Mouse (Mus musculus): ENCODE results near the gene Dio2. TPM values are rescaled to one million over a fixed set of nuclear protein-coding genes. Genes with fewer than 3 reads are reported as not detected.
A peak's percentile ranks its signal among the peaks of the same experiment; 100 is the strongest.

The Dio2 gene
- 0.10 TPM in 1 of 2 replicates, not detected in the other for polyA plus RNA-seq (2011; ENCODE audit: insufficient read depth, insufficient read length, low read depth, missing spikeins)

DNA sequence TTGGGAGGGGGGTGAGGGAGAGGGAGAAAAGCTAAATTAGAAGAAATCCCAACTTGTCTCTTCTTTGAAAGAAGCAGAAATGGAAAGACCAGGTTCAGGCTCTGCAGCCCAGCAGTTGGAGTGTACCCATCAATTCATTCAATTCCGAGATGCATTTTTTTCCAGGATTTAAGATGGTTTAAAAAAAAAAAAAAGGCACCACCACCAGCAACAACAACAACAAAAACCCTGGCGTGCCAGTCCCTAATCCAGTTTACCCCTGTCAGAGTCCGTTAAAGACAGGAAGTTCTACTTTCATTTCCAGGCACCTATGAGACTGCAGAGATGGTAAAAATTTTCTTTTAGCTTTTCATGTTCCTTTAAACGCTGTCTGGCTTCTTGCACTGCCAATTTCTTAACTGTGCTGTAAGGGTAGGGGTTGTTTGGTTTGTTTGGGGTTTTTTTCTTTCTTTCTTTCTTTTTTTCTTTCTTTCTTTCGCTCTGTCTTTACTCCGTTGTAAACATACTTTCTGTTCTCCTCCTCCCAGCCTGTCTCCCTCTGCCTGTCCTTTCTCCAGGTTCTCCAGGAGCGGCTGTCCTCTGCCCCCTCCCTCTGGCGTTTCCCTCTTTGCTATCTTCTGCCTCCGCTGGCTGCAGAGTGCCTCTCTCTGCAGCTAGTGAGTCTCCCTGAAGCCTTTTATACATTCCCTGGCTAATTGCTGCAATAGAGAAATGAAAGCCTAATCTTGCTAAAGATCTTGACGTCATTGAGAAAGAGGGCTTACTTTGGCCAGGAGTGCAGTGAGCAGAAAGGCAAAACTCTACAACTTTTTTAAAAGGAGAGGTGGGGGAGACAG is at the start of gene Dio2:
Gene Dio2, minus strand, starts transcription at position 51 of the 836 bp plus-strand sequence.
- H3K36me3 ChIP-seq (ENCODE audit: control insufficient read depth, insufficient read depth, low read length, poor library complexity, severe bottlenecking) = no peaks in the 10 kb centered on the region
- H3K27me3 ChIP-seq (ENCODE audit: control insufficient read depth, insufficient read depth, low read length, poor library complexity, severe bottlenecking) = no peaks in the 10 kb centered on the region
- H3K9me3 ChIP-seq (replicated peaks; ENCODE audit: control insufficient read depth, insufficient read depth, low read length, poor library complexity, severe bottlenecking) = no peaks in the 10 kb centered on the region
- TF ChIP-seq EP300 (IDR thresholded peaks at IDR 0.05; ENCODE audit: insufficient read depth, low read depth, low read length) = no peak
- no peak for TF ChIP-seq POLR2A (IDR thresholded peaks at IDR 0.05; ENCODE audit: insufficient read depth, low read length)
- no peak for TF ChIP-seq CTCF (IDR thresholded peaks at IDR 0.05; ENCODE audit: low read depth, low read length)
- no peaks in the 10 kb centered on the region for H3K4me1 ChIP-seq (ENCODE audit: control insufficient read depth, insufficient read depth, low read length)
- H3K4me3 ChIP-seq (ENCODE audit: low read depth, low read length) = no peak within 1 kb of the TSS
- H3K27ac ChIP-seq (ENCODE audit: insufficient read depth, low read length) = no peak within 1 kb of the TSS
- no peak within 1 kb of the TSS for H3K9ac ChIP-seq (ENCODE audit: low read depth, poor library complexity, severe bottlenecking)

GRCm38 (mm10) chr12:90781438-90781837 is 43.2 kb upstream of the Dio2 start:
- H3K27ac ChIP-seq (ENCODE audit: insufficient read depth, low read length) = no peak overlapping the region
- no peaks in the 10 kb centered on the region for H3K36me3 ChIP-seq (ENCODE audit: control insufficient read depth, insufficient read depth, low read length, poor library complexity, severe bottlenecking)
- TF ChIP-seq CTCF (IDR thresholded peaks at IDR 0.05; ENCODE audit: low read depth, low read length) (no peak), POLR2A (IDR thresholded peaks at IDR 0.05; ENCODE audit: insufficient read depth, low read length) (no peak), EP300 (IDR thresholded peaks at IDR 0.05; ENCODE audit: insufficient read depth, low read depth, low read length) (no peak)
- no peaks in the 10 kb centered on the region for H3K4me1 ChIP-seq (ENCODE audit: control insufficient read depth, insufficient read depth, low read length)
- H3K9ac ChIP-seq (ENCODE audit: low read depth, poor library complexity, severe bottlenecking) = no peak overlapping the region
- H3K4me3 ChIP-seq (ENCODE audit: low read depth, low read length) = no peak overlapping the region
- H3K9me3 ChIP-seq (replicated peaks; ENCODE audit: control insufficient read depth, insufficient read depth, low read length, poor library complexity, severe bottlenecking) = no peaks in the 10 kb centered on the region
- no peaks in the 10 kb centered on the region for H3K27me3 ChIP-seq (ENCODE audit: control insufficient read depth, insufficient read depth, low read length, poor library complexity, severe bottlenecking)

DNA sequence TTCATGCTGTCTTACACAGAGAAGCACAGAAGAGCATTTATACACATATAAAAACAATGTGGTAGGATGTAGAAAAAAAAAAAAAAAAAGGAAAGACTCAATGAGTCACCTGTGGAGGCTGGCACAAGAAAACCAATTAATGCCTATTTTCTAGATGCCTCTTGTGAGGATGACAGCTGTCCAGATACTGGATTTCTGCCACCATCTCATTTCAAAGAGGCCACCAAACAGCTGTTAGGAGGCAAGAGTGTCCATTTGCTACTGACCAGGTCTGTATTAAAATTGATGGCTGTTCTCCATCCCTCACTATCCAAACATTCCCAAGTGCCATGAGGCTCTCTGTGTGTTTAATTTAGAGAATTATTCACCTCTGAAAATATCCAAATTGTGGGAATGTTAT is 6.5 kb upstream of the Dio2 start:
- Histone ChIP-seq H3K9me3 (replicated peaks; ENCODE audit: control insufficient read depth, insufficient read depth, low read length, poor library complexity, severe bottlenecking) (no peaks in the 10 kb centered on the region), H3K27me3 (ENCODE audit: control insufficient read depth, insufficient read depth, low read length, poor library complexity, severe bottlenecking) (no peaks in the 10 kb centered on the region), H3K4me3 (ENCODE audit: low read depth, low read length) (no peak overlapping the region), H3K36me3 (ENCODE audit: control insufficient read depth, insufficient read depth, low read length, poor library complexity, severe bottlenecking) (no peaks in the 10 kb centered on the region), H3K27ac (ENCODE audit: insufficient read depth, low read length) (no peak overlapping the region), H3K4me1 (ENCODE audit: control insufficient read depth, insufficient read depth, low read length) (no peaks in the 10 kb centered on the region), H3K9ac (ENCODE audit: low read depth, poor library complexity, severe bottlenecking) (no peak overlapping the region)
- TF ChIP-seq EP300 (IDR thresholded peaks at IDR 0.05; ENCODE audit: insufficient read depth, low read depth, low read length) = no peak
- no peak for TF ChIP-seq CTCF (IDR thresholded peaks at IDR 0.05; ENCODE audit: low read depth, low read length)
- TF ChIP-seq POLR2A (IDR thresholded peaks at IDR 0.05; ENCODE audit: insufficient read depth, low read length) = no peak

DNA sequence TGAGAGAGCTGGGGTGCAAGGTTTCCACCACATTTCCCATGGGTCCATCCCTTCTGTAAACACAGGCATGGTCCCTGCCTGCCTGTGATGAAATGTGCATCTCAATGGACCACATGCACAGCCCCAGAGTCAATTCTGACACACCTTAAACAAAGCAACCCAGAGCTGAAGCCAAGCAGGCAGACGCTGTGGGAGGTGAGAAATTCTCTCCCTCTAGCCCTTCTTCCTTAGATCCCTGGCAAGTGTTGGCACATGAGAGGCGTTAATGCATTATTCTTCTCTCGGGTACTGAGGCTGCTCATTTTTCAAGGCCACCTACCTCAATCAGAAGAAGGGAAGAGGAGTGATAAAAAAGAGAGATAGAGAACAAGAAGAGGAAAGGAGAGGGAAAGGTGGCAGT is 5.4 kb upstream of the Dio2 start:
- no peaks in the 10 kb centered on the region for H3K36me3 ChIP-seq (ENCODE audit: control insufficient read depth, insufficient read depth, low read length, poor library complexity, severe bottlenecking)
- TF ChIP-seq EP300 (IDR thresholded peaks at IDR 0.05; ENCODE audit: insufficient read depth, low read depth, low read length) = no peak
- no peak for TF ChIP-seq CTCF (IDR thresholded peaks at IDR 0.05; ENCODE audit: low read depth, low read length)
- TF ChIP-seq POLR2A (IDR thresholded peaks at IDR 0.05; ENCODE audit: insufficient read depth, low read length) = no peak
- no peak overlapping the region for H3K27ac ChIP-seq (ENCODE audit: insufficient read depth, low read length)
- H3K4me1 ChIP-seq (ENCODE audit: control insufficient read depth, insufficient read depth, low read length) = no peaks in the 10 kb centered on the region
- H3K9ac ChIP-seq (ENCODE audit: low read depth, poor library complexity, severe bottlenecking) = no peak overlapping the region
- no peaks in the 10 kb centered on the region for H3K9me3 ChIP-seq (replicated peaks; ENCODE audit: control insufficient read depth, insufficient read depth, low read length, poor library complexity, severe bottlenecking)
- H3K4me3 ChIP-seq (ENCODE audit: low read depth, low read length) = no peak overlapping the region
- no peaks in the 10 kb centered on the region for H3K27me3 ChIP-seq (ENCODE audit: control insufficient read depth, insufficient read depth, low read length, poor library complexity, severe bottlenecking)

GRCm38 (mm10) chr12:90740468-90740867 is 2.2 kb upstream of the Dio2 start:
- H3K4me1 ChIP-seq (ENCODE audit: control insufficient read depth, insufficient read depth, low read length) = no peaks in the 10 kb centered on the region
- TF ChIP-seq EP300 (IDR thresholded peaks at IDR 0.05; ENCODE audit: insufficient read depth, low read depth, low read length) (no peak), CTCF (IDR thresholded peaks at IDR 0.05; ENCODE audit: low read depth, low read length) (peak; percentile 11), POLR2A (IDR thresholded peaks at IDR 0.05; ENCODE audit: insufficient read depth, low read length) (no peak)
- H3K27me3 ChIP-seq (ENCODE audit: control insufficient read depth, insufficient read depth, low read length, poor library complexity, severe bottlenecking) = no peaks in the 10 kb centered on the region
- H3K9me3 ChIP-seq (replicated peaks; ENCODE audit: control insufficient read depth, insufficient read depth, low read length, poor library complexity, severe bottlenecking) = no peaks in the 10 kb centered on the region
- H3K9ac ChIP-seq (ENCODE audit: low read depth, poor library complexity, severe bottlenecking) = no peak overlapping the region
- no peak overlapping the region for H3K27ac ChIP-seq (ENCODE audit: insufficient read depth, low read length)
- no peak overlapping the region for H3K4me3 ChIP-seq (ENCODE audit: low read depth, low read length)
- H3K36me3 ChIP-seq (ENCODE audit: control insufficient read depth, insufficient read depth, low read length, poor library complexity, severe bottlenecking) = no peaks in the 10 kb centered on the region

GRCm38 (mm10) chr12:90737932-90738331 is 306 bp downstream of the Dio2 start:
- H3K27me3 ChIP-seq (ENCODE audit: control insufficient read depth, insufficient read depth, low read length, poor library complexity, severe bottlenecking) = no peaks in the 10 kb centered on the region
- H3K27ac ChIP-seq (ENCODE audit: insufficient read depth, low read length) = no peak overlapping the region
- TF ChIP-seq POLR2A (IDR thresholded peaks at IDR 0.05; ENCODE audit: insufficient read depth, low read length) (no peak), CTCF (IDR thresholded peaks at IDR 0.05; ENCODE audit: low read depth, low read length) (no peak), EP300 (IDR thresholded peaks at IDR 0.05; ENCODE audit: insufficient read depth, low read depth, low read length) (no peak)
- no peak overlapping the region for H3K9ac ChIP-seq (ENCODE audit: low read depth, poor library complexity, severe bottlenecking)
- H3K36me3 ChIP-seq (ENCODE audit: control insufficient read depth, insufficient read depth, low read length, poor library complexity, severe bottlenecking) = no peaks in the 10 kb centered on the region
- H3K9me3 ChIP-seq (replicated peaks; ENCODE audit: control insufficient read depth, insufficient read depth, low read length, poor library complexity, severe bottlenecking) = no peaks in the 10 kb centered on the region
- H3K4me3 ChIP-seq (ENCODE audit: low read depth, low read length) = no peak overlapping the region
- no peaks in the 10 kb centered on the region for H3K4me1 ChIP-seq (ENCODE audit: control insufficient read depth, insufficient read depth, low read length)

Data from ES-Bruce4 (cell line).